Mouse (Mus musculus) testis, adult 2 months (tissue): ENCODE measurements around the gene Zfp558. TPM values are rescaled to one million over a fixed set of nuclear protein-coding genes. Genes with fewer than 3 reads are reported as not detected.
"Not testable (repeated sequence)": the region's sequence is repeated elsewhere in the genome, so short reads cannot be mapped to it uniquely, and the experiment has no call there.

Experiments used
- H3K27ac ChIP-seq: fragments of 200-500 bp; 2 replicates; pipeline ENCODE4 v1.5.1; 2012; ENCODE audit warnings: low read depth, low read length; ENCODE audit not compliant: control insufficient read depth, insufficient read depth
- H3K27me3 ChIP-seq: fragments of 200-500 bp; 2 replicates; pipeline ENCODE4 v1.6.1; 2012; ENCODE audit warnings: mild to moderate bottlenecking, low read length, moderate library complexity; ENCODE audit not compliant: control insufficient read depth, insufficient read depth
- H3K36me3 ChIP-seq: fragments of 200-500 bp; 2 replicates; pipeline ENCODE4 v1.6.1; 2012; ENCODE audit warnings: mild to moderate bottlenecking, low read length; ENCODE audit not compliant: control insufficient read depth, insufficient read depth
- H3K4me1 ChIP-seq: fragments of 200-500 bp; 2 replicates; pipeline ENCODE4 v1.6.1; 2012; ENCODE audit warnings: low read length; ENCODE audit not compliant: control insufficient read depth, insufficient read depth
- H3K4me3 ChIP-seq: fragments of 200-500 bp; 2 replicates; pipeline ENCODE4 v1.5.1; 2012; ENCODE audit warnings: low read depth, mild to moderate bottlenecking, low read length, moderate library complexity, mixed read lengths; ENCODE audit not compliant: control insufficient read depth
- CTCF ChIP-seq: fragments of 200-500 bp; IDR thresholded peaks from 2 replicates; pipeline ENCODE4 v1.5.1; 2012; ENCODE audit warnings: low read depth, mild to moderate bottlenecking, inconsistent platforms, low read length, moderate library complexity; ENCODE audit not compliant: control insufficient read depth, insufficient read depth, insufficient replicate concordance
- POLR2A ChIP-seq: fragments of 200-500 bp; IDR thresholded peaks from 2 replicates; pipeline ENCODE4 v1.6.1; 2012; ENCODE audit warnings: low read depth, mild to moderate bottlenecking, inconsistent platforms, low read length, moderate library complexity; ENCODE audit not compliant: control insufficient read depth
- polyA plus RNA-seq: library from polyadenylated mRNA; depleted of rRNA; stranded (reverse); fragments of >200 nt; gene quantifications from 2 replicates; pipeline ENCODE4 v1.2.3, GENCODE M21; 2012; rRNA removed

Gene Zfp558
- polyA plus RNA-seq, 1 experiment, result 20.1 TPM

DNA sequence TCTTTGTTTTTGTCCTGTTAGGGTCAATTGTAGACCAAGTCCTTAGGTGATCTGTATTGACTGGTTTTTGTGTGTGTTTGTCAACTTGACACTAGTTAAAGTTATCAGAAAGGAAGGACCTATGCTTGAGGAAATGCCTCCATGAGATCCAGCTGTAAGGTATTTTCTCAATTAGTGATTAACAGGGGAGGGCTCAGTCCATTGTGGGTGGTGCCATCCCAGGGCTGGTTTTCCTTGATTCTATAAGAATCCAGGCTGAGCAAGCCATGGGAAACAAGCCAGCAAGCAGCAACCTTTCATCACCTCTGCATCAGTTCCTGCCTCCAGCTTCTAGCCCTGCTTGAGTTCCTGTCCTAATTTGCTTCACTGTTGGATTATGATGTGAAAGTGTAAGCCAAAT lies 47.7 kb downstream of the Zfp558 start, which contains the start of gene Mbd3l2:
Gene Mbd3l2 (plus strand): TSS at position 301 of the 400 bp plus-strand sequence.
- Histone ChIP-seq H3K27me3 (no peaks in the 10 kb centered on the region), H3K4me3 (no peak within 1 kb of the TSS), H3K36me3 (no peaks in the 10 kb centered on the region), H3K4me1 (no peaks in the 10 kb centered on the region), H3K27ac (no peak within 1 kb of the TSS)
- no peak for TF ChIP-seq CTCF
- no peak for TF ChIP-seq POLR2A

DNA sequence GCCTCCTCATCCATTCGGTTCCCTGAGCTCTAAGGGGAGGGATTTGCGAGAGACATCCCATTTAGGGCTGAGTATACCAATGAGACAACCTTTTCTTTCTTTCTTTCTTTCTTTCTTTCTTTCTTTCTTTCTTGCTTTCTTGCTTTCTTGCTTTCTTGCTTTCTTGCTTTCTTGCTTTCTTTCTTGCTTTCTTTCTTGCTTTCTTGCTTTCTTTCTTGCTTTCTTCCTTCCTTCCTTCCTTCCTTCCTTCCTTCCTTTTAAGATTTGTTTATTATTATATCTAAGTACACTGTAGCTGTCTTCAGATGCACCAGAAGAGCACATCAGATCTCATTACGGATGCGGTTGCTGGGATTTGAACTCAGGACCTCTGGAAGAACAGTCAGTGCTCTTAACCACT lies 65.7 kb downstream of the Zfp558 start:
- H3K36me3 ChIP-seq, H3K4me3 ChIP-seq, H3K27me3 ChIP-seq, H3K4me1 ChIP-seq, H3K27ac ChIP-seq: not testable (repeated sequence)

Other genes starting within 250 kb of the Zfp558 start
- gene Chordc1, start 186.1 kb downstream of the Zfp558 start, polyA plus RNA-seq, result 10.5 and 11.9 TPM in 2 replicates
- gene Naalad2, start 75.3 kb downstream of the Zfp558 start, polyA plus RNA-seq, result 4.5 and 6.2 TPM in 2 replicates
- gene Ubtfl1, start 73.8 kb downstream of the Zfp558 start, polyA plus RNA-seq, result 0.14 TPM in 2 replicates
- not detected in 2 replicates for gene Mbd3l2, start 47.6 kb downstream of the Zfp558 start, polyA plus RNA-seq
- 115 and 154 TPM in 2 replicates for gene Mbd3l1, start 91 bp upstream of the Zfp558 start, polyA plus RNA-seq
- gene Muc16, start 196.3 kb upstream of the Zfp558 start, polyA plus RNA-seq, result 7.7 and 8.8 TPM in 2 replicates